Mouse (Mus musculus) left cerebral cortex, postnatal 14 days (tissue): Measurements from ENCODE around the gene Clec4a2. TPM values are rescaled to one million over a fixed set of nuclear protein-coding genes. Genes with fewer than 3 reads are reported as not detected.
"Not testable (repeated sequence)": the region's sequence is repeated elsewhere in the genome, so short reads cannot be mapped to it uniquely, and the experiment has no call there.

ENCODE experiments used
- DNase-seq, 2 experiments: peaks; one replicate each; pipeline ENCODE4 v3.0.0; 2021 to 2022; ENCODE audit warnings: low spot score in 2 of 2, mixed read lengths in 1 of 2
- intact Hi-C: fragments of 180-260 bp; cut with DNase I; formaldehyde crosslinking; loops from one replicate; pipeline ENCODE4 v1.15.1; 2025
- long read RNA-seq, 2 experiments: library from polyadenylated mRNA; stranded (forward); transcript quantifications; one replicate each; pipeline ENCODE4 v2.0.0; 2021
- total RNA-seq, 2 experiments: library from RNA; stranded (reverse); gene quantifications; 2 replicates each; pipeline ENCODE4 v1.2.3; 2021

Clec4a2 gene
- total RNA-seq = 1 to 10 TPM; 1.7 to 2.3 TPM
- long read RNA-seq, experiment 1, partial matches to known transcripts = 0 of 4 reads
- long read RNA-seq, experiment 1, other reads (novel, unspliced or antisense) = 1 of 4 reads
- long read RNA-seq, experiment 2, partial matches to known transcripts = 0 of 1 reads
- long read RNA-seq, experiment 2, other reads (novel, unspliced or antisense) = 0 of 1 reads

DNA sequence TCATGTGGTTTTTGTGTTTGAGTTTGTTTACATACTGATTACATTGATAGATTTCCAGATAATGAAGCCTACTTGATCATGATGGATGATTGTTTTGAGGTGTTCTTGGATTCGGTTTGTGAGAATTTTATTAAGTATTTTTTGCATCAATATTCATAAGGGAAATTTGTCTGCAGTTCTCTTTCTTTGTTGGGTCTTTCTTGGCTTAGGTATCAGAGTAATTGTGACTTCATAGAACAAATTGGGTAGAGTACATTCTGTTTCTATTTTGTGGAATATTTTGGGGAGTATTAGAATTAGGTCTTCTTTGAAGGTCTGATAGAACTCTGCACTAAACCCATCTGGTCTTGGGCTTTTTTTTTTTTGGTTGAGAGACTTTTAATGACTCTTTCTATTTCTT, at the start of gene Clec4a2:
TSS of gene Clec4a2 (plus strand) at position 301 of the 400 bp plus-strand sequence.
- intact Hi-C loops, DNase-seq: not testable (repeated sequence)

DNA sequence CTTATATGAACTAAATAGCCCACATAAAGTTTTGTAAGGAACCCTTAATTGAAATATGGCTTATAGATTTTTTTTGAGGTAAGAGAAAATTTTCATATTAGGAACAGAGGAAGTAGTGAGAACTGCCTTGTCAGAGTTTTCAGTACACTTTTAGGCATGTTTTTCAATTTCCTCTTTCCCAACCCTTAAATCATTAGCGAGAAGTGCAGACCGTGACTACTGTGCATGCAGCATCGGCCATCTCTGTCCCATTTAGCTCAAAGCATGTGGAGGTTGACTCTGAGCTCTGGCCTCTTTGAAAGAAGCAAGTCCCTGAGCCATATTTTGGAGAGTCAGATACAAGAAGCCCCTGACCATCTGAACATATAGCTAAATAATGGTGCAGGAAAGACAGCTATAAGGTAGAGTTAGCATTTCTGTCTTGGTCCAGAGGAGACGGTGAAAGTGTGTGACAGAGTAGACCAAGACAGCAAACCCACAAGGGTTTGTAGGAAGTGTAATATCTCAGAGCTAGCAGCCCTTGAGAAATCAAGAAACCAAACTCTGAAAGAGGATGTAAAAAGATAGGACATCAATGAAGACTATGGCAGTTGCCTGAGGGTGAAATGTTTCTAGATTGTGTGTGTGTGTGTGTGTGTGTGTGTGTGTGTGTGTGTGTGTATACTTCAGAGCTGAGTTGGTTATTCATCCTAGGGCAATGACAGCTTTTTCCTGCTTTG, 10.9 kb upstream of the Clec4a2 start:
- intact Hi-C loops = no loop called here
- no peak for DNase-seq

DNA sequence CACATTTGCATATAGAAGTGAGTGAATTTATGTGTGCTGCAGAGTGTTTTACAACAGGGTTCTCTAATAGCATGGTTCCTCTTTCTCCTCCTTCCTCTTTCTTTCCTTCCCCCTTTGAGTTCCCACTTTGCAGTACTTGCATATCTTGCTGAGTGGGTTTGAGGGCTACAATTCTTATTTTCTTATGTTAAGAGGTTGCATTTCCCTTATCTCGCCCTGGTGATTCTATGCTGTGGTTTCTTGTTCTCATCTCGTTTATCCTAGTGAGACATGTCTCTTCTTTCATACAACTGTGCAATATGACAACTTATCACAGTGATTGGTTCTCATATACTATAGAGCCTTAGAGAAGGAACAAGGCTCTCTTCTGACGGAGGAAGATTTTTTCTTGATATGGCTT, 17.0 kb downstream of the Clec4a2 start:
- intact Hi-C loops = no loop called here
- DNase-seq = no peak

DNA sequence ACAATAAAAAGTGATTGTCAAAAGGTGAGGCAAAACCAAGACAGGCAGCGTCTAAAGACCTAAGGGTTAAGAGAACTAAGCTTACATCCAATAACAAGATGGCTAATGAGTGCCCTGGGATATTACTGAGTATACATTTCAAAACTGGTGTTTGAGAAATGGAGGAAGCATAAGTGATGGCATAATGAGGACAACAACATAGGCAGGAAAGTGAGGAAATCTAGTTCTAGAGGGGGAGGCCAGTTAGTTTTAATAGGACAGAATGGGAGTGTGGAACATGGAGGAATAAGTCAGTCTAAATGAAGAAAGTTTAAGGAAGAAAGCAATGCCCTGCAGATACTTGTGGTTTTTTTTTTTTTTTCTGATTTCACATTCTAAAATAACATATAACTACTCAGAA, 20.9 kb downstream of the Clec4a2 start:
- no peak for DNase-seq
- intact Hi-C loops = no loop called here

DNA sequence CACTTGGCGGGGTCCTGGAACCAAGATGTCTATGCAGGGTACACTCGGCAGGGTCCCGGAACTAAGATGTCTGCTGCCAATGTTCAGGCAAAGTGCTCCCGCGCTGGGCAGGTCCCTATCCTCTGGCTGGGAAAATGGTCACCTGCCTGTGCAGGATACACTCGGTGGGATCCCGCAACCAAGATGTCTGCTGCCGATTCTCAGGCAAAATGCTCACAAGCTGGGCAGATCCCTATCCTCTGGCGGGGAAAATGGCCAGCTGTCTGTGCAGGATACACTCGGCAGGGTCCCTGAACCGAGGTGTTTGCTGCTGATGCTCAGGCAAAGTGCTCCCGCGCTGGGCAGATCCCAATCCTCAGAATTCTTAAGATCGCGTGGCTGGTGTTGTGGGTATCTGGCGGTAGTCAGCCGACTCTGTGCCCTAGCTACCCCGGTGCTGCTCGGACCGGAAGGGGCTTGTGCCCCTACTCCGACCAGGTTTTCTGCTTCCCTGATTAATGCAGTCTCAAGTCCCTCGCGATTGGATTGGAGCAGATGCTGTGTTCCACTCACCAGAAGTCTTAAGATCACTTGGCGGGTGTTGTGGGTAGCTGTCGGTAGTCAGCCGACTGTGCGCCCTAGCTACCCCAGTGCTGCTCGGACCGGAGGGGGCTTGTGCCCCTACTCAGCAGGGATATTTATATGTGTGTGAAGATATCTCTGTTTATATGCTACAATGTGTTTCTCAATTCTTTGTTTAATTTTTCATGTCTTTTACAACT, 31.7 kb downstream of the Clec4a2 start:
- DNase-seq, intact Hi-C loops: not testable (repeated sequence)

DNA sequence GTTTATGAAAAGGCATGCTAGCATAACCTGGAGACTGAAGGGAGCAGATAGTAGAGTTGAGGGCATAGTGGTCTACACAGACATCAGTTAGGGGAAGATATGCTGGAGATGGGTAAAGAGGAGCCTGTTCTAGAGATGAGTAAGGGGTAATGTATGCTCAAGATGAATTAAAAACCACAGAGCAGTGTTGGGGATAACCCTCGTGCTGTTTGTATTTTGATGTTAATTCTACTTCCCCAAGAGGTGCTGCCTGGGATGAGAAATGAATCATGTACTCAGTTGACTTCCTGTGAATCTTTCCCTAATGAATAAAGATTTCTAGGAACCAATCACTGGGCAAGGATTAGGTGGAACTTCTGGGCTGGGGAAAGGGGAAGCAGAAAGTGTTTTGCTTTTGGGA, 63.9 kb downstream of the Clec4a2 start:
- no peak for DNase-seq
- intact Hi-C loops = no loop called here

DNA sequence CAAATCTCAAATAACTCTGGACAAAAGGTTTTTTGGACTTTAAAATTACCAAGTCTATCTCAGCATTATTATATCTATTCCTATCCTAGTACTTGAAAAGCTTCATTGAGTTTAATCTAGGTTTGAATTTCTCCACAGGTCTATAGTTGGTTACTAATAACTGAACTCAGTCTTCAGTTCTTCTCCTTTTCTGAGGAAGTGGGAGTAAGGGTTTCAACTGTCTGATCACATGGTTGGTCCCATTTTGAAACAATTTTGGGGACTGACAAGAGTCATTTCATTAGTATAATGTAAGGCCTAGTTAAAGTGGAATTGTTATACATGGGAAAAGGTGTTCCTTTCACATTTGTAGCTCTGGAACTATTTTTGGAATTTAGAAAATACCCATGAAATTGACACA, 64.8 kb downstream of the Clec4a2 start:
- no peak for DNase-seq
- intact Hi-C loops = no loop called here

DNA sequence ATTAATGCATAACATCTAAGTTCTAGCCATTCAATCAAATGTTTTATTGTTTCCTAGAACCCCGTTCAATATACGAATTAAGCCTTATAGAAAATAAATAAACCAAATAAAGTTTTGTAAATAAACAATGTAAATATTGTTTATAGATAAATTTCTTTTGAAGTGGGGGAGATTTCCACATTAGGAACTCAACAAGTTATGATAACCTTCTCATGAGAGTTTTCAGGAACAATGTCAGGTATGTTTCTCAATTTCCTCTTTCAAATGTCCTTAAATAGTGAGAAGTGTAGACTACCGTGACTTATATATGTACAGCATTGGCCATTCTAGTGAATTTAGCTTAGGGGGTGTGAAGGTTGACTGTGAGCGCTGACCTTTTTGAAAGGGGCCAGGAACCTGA, 66.4 kb downstream of the Clec4a2 start, which contains the start of gene Clec4b2:
TSS of gene Clec4b2 (plus strand) at position 301 of the 400 bp plus-strand sequence.
- intact Hi-C loops = no loop called here
- DNase-seq = no peak

DNA sequence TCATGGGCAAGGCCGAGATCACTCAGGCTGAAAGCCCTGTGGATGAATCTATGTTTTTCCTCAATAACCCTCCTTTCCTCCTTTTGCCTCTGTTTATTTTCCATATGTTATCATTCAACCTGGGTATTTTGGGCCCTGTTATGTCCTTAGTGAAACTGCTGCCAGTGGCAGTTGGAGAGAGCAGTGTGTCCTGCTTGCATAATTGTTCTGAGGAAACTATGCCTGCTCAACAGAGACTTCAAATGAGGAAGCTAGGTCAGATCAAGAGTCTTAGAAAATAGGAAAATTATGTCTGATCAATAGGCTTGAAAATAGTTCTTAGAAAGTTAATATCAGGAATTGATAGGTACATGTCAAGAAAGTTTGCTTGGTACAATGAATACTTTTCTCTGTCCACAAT, 69.3 kb downstream of the Clec4a2 start:
- intact Hi-C loops = no loop called here

DNA sequence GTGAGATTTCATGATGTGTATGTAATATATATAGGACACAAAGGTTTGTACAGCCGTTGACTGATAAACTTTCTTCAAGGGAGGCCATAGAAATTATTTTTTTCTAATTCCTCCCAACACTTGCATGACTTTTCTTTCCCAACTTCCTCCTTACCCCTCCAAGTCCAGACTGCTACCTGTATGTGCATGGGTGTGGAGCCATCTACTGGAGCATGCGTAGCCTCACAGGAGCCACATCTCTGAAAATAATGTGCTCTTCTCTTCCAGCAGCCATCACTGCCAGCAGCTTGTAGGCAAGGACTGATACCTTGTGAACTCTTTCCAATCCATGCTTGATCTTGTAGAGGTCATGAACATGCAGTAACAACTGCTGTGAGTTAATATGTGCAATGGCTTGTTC, 78.6 kb downstream of the Clec4a2 start:
- intact Hi-C loops = loop anchor here (10.0 kb wide), 1 partner anchor 290 kb away; no protein-coding TSS in a partner anchor
- DNase-seq = peak in 1 of 2 experiments; percentile 5

More for the DNA sequence above, 69.3 kb downstream of the Clec4a2 start:
- DNase-seq = no peak

Other genes starting within 250 kb of the Clec4a2 start
- gene Necap1, start 232.0 kb upstream of the Clec4a2 start, total RNA-seq = 100 to 1,000 TPM; 176 to 187 TPM
- gene Clec4a1, start 184.6 kb upstream of the Clec4a2 start, total RNA-seq = under 1 TPM; 0.53 to 0.57 TPM
- 1 to 10 TPM in 1 of 2 experiments, under 1 TPM in 1; 0.59 to 1.0 TPM for gene Clec4a3, start 153.9 kb upstream of the Clec4a2 start, total RNA-seq
- not detected for gene Clec4a4, start 116.1 kb upstream of the Clec4a2 start, total RNA-seq
- gene Clec4b1, start 56.5 kb upstream of the Clec4a2 start, total RNA-seq = not detected
- not detected for gene Clec4b2, start 66.5 kb downstream of the Clec4a2 start, total RNA-seq
- not detected for gene Clec4n, start 123.4 kb downstream of the Clec4a2 start, total RNA-seq
- not detected for gene Clec4d, start 155.7 kb downstream of the Clec4a2 start, total RNA-seq
- not detected for gene Clec4e, start 183.4 kb downstream of the Clec4a2 start, total RNA-seq
- gene Vmn2r19, start 201.9 kb downstream of the Clec4a2 start, total RNA-seq = not detected